Mouse (Mus musculus) CH12.LX (cell line): ENCODE results near the gene L2hgdh. TPM values are rescaled to one million over a fixed set of nuclear protein-coding genes. Genes with fewer than 3 reads are reported as not detected.

Experiments
- DNase-seq: peaks from one replicate; pipeline ENCODE4 v3.0.0-alpha.2; 2013; ENCODE audit errors: extremely low read depth
- H3K27ac ChIP-seq: 2 replicates; pipeline ENCODE4 v1.5.1; 2012; ENCODE audit warnings: low read depth, mild to moderate bottlenecking, control low read depth, moderate library complexity; ENCODE audit not compliant: insufficient read depth
- H3K27me3 ChIP-seq: replicated peaks from 2 replicates; pipeline ENCODE3; 2012; ENCODE audit warnings: inconsistent platforms
- H3K36me3 ChIP-seq, 2 experiments: replicated peaks in 1 of 2; 2 replicates each; pipeline versions ENCODE3 to v1.6.1; 2012; ENCODE audit warnings: inconsistent platforms in 1 of 2, low read length in 1 of 2, mild to moderate bottlenecking in 1 of 2, mixed read lengths in 1 of 2, moderate library complexity in 1 of 2; ENCODE audit not compliant: control insufficient read depth in 1 of 2, insufficient read depth in 1 of 2
- H3K4me1 ChIP-seq, 2 experiments: 2 replicates each; pipeline ENCODE4 v1.6.1; 2012; ENCODE audit warnings: inconsistent platforms in 1 of 2, moderate library complexity in 1 of 2; ENCODE audit not compliant: insufficient read depth in 2 of 2, control insufficient read depth in 1 of 2
- H3K4me2 ChIP-seq: 2 replicates; pipeline ENCODE4 v1.6.1; 2012; ENCODE audit warnings: low read depth, mild to moderate bottlenecking, control low read depth; ENCODE audit not compliant: poor library complexity, insufficient read depth, severe bottlenecking
- H3K4me3 ChIP-seq, 3 experiments: fragments of 150-350 bp in 1 of 3; sonication (generic) in 1 of 3; replicated peaks in 1 of 3; 2 replicates each; pipeline versions ENCODE3 to v1.5.1; 2011 to 2012; ENCODE audit warnings: low read depth in 2 of 3, low read length in 2 of 3, mild to moderate bottlenecking in 2 of 3, moderate library complexity in 2 of 3, control low read depth in 1 of 3, improper control_type of control experiment in 1 of 3, inconsistent platforms in 1 of 3, mixed read lengths in 1 of 3; ENCODE audit not compliant: poor library complexity in 1 of 3
- H3K79me2 ChIP-seq: replicated peaks from 2 replicates; pipeline ENCODE4 v1.6.1; 2012; ENCODE audit warnings: mild to moderate bottlenecking, moderate library complexity; ENCODE audit not compliant: control insufficient read depth, poor library complexity, insufficient read depth, severe bottlenecking; ENCODE audit errors: extremely low read depth
- H3K9ac ChIP-seq: 2 replicates; pipeline ENCODE4 v1.6.1; 2012; ENCODE audit warnings: low read depth, mild to moderate bottlenecking, control low read depth, moderate library complexity; ENCODE audit not compliant: insufficient read depth
- H3K9me3 ChIP-seq: replicated peaks from 2 replicates; pipeline ENCODE3; 2012; ENCODE audit warnings: low read length, inconsistent platforms, mixed read lengths
- BHLHE40 ChIP-seq: IDR thresholded peaks from 2 replicates; pipeline ENCODE4 v1.6.1; 2011; ENCODE audit warnings: mild to moderate bottlenecking, low read depth, low read length, improper control_type of control experiment
- CHD1 ChIP-seq: IDR thresholded peaks from 2 replicates; pipeline ENCODE4 v1.6.1; 2012; ENCODE audit warnings: low read depth, low read length, improper control_type of control experiment, inconsistent platforms
- CTCF ChIP-seq, 2 experiments: IDR thresholded peaks in 1 of 2; conservative IDR thresholded peaks in 1 of 2; 2 replicates each; pipeline ENCODE4 v1.5.1; 2011 to 2012; ENCODE audit warnings: low read depth in 2 of 2, low read length in 2 of 2, improper control_type of control experiment in 1 of 2, inconsistent platforms in 1 of 2, mild to moderate bottlenecking in 1 of 2, moderate library complexity in 1 of 2
- EP300 ChIP-seq: IDR thresholded peaks from 2 replicates; pipeline ENCODE4 v1.6.1; 2011; ENCODE audit warnings: low read length, improper control_type of control experiment
- ETS1 ChIP-seq: conservative IDR thresholded peaks from 2 replicates; pipeline ENCODE4 v1.6.1; 2012; ENCODE audit warnings: low read depth, mild to moderate bottlenecking, inconsistent platforms, low read length, improper control_type of control experiment, moderate library complexity
- IRF4 ChIP-seq: IDR thresholded peaks from 2 replicates; pipeline ENCODE4 v1.6.1; 2014; ENCODE audit warnings: low read depth, mild to moderate bottlenecking, inconsistent platforms, low read length, improper control_type of control experiment
- JUN ChIP-seq: IDR thresholded peaks from 2 replicates; pipeline ENCODE4 v1.6.1; 2011; ENCODE audit warnings: low read depth, mild to moderate bottlenecking, low read length, improper control_type of control experiment, moderate library complexity; ENCODE audit not compliant: insufficient read depth
- JUND ChIP-seq: conservative IDR thresholded peaks from 2 replicates; pipeline ENCODE4 v1.6.1; 2011; ENCODE audit warnings: low read depth, low read length, improper control_type of control experiment
- KAT2A ChIP-seq: IDR thresholded peaks from 2 replicates; pipeline ENCODE4 v1.6.1; 2012; ENCODE audit warnings: low read length, improper control_type of control experiment, inconsistent platforms; ENCODE audit not compliant: insufficient replicate concordance
- MAFK ChIP-seq: IDR thresholded peaks from 2 replicates; pipeline ENCODE4 v1.6.1; 2011; ENCODE audit warnings: low read length, improper control_type of control experiment; ENCODE audit not compliant: insufficient replicate concordance
- MAX ChIP-seq: IDR thresholded peaks from 2 replicates; pipeline ENCODE4 v1.6.1; 2011; ENCODE audit warnings: low read length, improper control_type of control experiment
- MAZ ChIP-seq: IDR thresholded peaks from 2 replicates; pipeline ENCODE4 v1.6.1; 2012; ENCODE audit warnings: low read depth, mild to moderate bottlenecking, inconsistent platforms, low read length, improper control_type of control experiment, moderate library complexity
- MXI1 ChIP-seq: IDR thresholded peaks from 2 replicates; pipeline ENCODE4 v1.6.1; 2011; ENCODE audit warnings: mild to moderate bottlenecking, low read depth, low read length, improper control_type of control experiment
- MYC ChIP-seq: IDR thresholded peaks from 2 replicates; pipeline ENCODE4 v1.6.1; 2011; ENCODE audit warnings: low read depth, mild to moderate bottlenecking, improper control_type of control experiment, low read length
- NELFE ChIP-seq: IDR thresholded peaks from 2 replicates; pipeline ENCODE4 v1.6.1; 2011; ENCODE audit warnings: low read depth, low read length, improper control_type of control experiment
- PAX5 ChIP-seq: IDR thresholded peaks from 2 replicates; pipeline ENCODE4 v1.6.1; 2012; ENCODE audit warnings: low read length, inconsistent platforms, mixed read lengths
- POLR2A ChIP-seq: IDR thresholded peaks from 2 replicates; pipeline ENCODE4 v1.6.1; 2011; ENCODE audit warnings: low read depth, mild to moderate bottlenecking, improper control_type of control experiment, low read length
- POLR2AphosphoS2 ChIP-seq: IDR thresholded peaks from 2 replicates; pipeline ENCODE4 v1.6.1; 2011; ENCODE audit warnings: low read depth, low read length, improper control_type of control experiment
- RAD21 ChIP-seq: IDR thresholded peaks from 2 replicates; pipeline ENCODE4 v1.6.1; 2011; ENCODE audit warnings: low read depth, mild to moderate bottlenecking, low read length, improper control_type of control experiment, moderate library complexity
- RCOR1 ChIP-seq: conservative IDR thresholded peaks from 2 replicates; pipeline ENCODE4 v1.6.1; 2012; ENCODE audit warnings: low read depth, mild to moderate bottlenecking, inconsistent platforms, low read length, improper control_type of control experiment
- SIN3A ChIP-seq: IDR thresholded peaks from 2 replicates; pipeline ENCODE4 v1.6.1; 2012; ENCODE audit warnings: low read length, improper control_type of control experiment, inconsistent platforms
- SMC3 ChIP-seq: IDR thresholded peaks from 2 replicates; pipeline ENCODE4 v1.6.1; 2011; ENCODE audit warnings: low read depth, low read length, improper control_type of control experiment
- TBP ChIP-seq: conservative IDR thresholded peaks from 2 replicates; pipeline ENCODE4 v1.6.1; 2011; ENCODE audit warnings: low read depth, low read length, improper control_type of control experiment
- USF1 ChIP-seq: IDR thresholded peaks from 2 replicates; pipeline ENCODE4 v1.6.1; 2014; ENCODE audit warnings: low read depth, mild to moderate bottlenecking, inconsistent platforms, low read length, improper control_type of control experiment
- USF2 ChIP-seq: conservative IDR thresholded peaks from 2 replicates; pipeline ENCODE4 v1.6.1; 2011; ENCODE audit warnings: low read depth, low read length, improper control_type of control experiment
- ZKSCAN1 ChIP-seq: IDR thresholded peaks from 2 replicates; pipeline ENCODE4 v1.6.1; 2012; ENCODE audit warnings: low read depth, inconsistent platforms, low read length, improper control_type of control experiment, borderline replicate concordance
- ZMIZ1 ChIP-seq: IDR thresholded peaks from 2 replicates; pipeline ENCODE4 v1.6.1; 2012; ENCODE audit warnings: low read depth, mild to moderate bottlenecking, inconsistent platforms, low read length, improper control_type of control experiment
- dilution Hi-C: fragments of 300-500 bp; cut with MboI; formaldehyde crosslinking; loops from 2 replicates; pipeline ENCODE4 v1.14.3; 2020; ENCODE audit warnings: low sequenced_read_pairs; ENCODE audit not compliant: extremely low pct_unique_long_range_greater_than_20kb, extremely low pct_ligation_motif_present
- in situ Hi-C: fragments of 300-500 bp; cut with MboI; formaldehyde crosslinking; loops from 3 replicates; pipeline ENCODE4 v1.14.3; 2019; ENCODE audit warnings: low sequenced_read_pairs, low pct_ligation_motif_present, low pct_unique_long_range_greater_than_20kb, mixed read lengths
- polyA plus RNA-seq: library from polyadenylated mRNA; unstranded; fragments of >175 nt; gene quantifications from 2 replicates; pipeline ENCODE4 v1.2.1, GENCODE M21; 2012; ENCODE audit warnings: low read depth; ENCODE audit not compliant: insufficient read length
- total RNA-seq, 2 experiments: library from RNA; depleted of rRNA; stranded (reverse); fragments of 300-350 nt in 1 of 2; fragments of >200 nt in 1 of 2; gene quantifications; 2 replicates each; pipeline ENCODE4 v1.2.3; 2012 to 2014

Gene L2hgdh
- total and polyA plus RNA-seq, 3 experiments = 12.1 to 24.3 (median 15.4) TPM

DNA sequence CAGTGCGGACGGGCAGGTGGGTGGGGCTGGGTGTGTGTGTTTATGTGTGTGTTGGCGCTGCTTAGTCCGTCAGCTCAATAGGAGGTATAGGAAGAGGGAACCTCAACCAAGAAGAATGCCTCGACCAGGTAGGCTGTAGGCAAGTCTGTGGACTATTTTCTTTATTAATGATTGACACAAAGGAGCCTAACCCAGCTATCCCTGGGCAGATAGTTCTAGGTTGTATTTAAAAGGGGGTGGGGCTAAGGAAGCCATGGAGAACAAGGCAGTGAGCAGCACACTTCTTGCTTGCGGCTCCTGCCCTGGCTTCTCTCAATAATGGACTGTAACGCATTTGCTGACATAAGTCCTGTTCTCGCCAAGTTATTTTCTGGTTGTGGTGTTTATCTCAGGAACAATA, 75.2 kb downstream of the L2hgdh start:
- H3K9ac ChIP-seq = no peak overlapping the region
- peaks cover 8 to 22% of the 10 kb centered on the region in 2 experiments for H3K4me1 ChIP-seq
- in situ Hi-C loops = no loop called here
- H3K27me3 ChIP-seq = no peaks in the 10 kb centered on the region
- no peak for TF ChIP-seq JUND
- no peak for TF ChIP-seq PAX5
- no peak for TF ChIP-seq IRF4
- TF ChIP-seq TBP = no peak
- no peak for TF ChIP-seq MAZ
- no peak for TF ChIP-seq SIN3A
- no peak for TF ChIP-seq POLR2A
- TF ChIP-seq MXI1 = no peak
- TF ChIP-seq RAD21 = no peak
- no peak for TF ChIP-seq ZMIZ1
- TF ChIP-seq MAX = no peak
- no peak for TF ChIP-seq SMC3
- no peak for TF ChIP-seq POLR2AphosphoS2
- no peak for TF ChIP-seq MYC
- no peak for TF ChIP-seq CTCF (conservative IDR thresholded peaks at IDR 0.05 in 1 of 2, IDR thresholded peaks at IDR 0.05 in 1 of 2; ENCODE audit: low read depth in 2 of 2, low read length in 2 of 2)
- TF ChIP-seq BHLHE40 = no peak
- TF ChIP-seq ZKSCAN1 = no peak
- TF ChIP-seq USF1 = no peak
- no peak for TF ChIP-seq RCOR1
- TF ChIP-seq NELFE = no peak
- TF ChIP-seq, all 38 proteins: peak for 0
- peaks cover 9 to 33% of the 10 kb centered on the region in 2 experiments for H3K36me3 ChIP-seq
- H3K79me2 ChIP-seq = no peaks in the 10 kb centered on the region
- H3K4me2 ChIP-seq = no peak overlapping the region
- dilution Hi-C loops = no loop called here
- no peak overlapping the region for H3K4me3 ChIP-seq
- no peak for DNase-seq
- H3K27ac ChIP-seq = no peak overlapping the region
- H3K9me3 ChIP-seq = peaks cover 2% of the 10 kb centered on the region

DNA sequence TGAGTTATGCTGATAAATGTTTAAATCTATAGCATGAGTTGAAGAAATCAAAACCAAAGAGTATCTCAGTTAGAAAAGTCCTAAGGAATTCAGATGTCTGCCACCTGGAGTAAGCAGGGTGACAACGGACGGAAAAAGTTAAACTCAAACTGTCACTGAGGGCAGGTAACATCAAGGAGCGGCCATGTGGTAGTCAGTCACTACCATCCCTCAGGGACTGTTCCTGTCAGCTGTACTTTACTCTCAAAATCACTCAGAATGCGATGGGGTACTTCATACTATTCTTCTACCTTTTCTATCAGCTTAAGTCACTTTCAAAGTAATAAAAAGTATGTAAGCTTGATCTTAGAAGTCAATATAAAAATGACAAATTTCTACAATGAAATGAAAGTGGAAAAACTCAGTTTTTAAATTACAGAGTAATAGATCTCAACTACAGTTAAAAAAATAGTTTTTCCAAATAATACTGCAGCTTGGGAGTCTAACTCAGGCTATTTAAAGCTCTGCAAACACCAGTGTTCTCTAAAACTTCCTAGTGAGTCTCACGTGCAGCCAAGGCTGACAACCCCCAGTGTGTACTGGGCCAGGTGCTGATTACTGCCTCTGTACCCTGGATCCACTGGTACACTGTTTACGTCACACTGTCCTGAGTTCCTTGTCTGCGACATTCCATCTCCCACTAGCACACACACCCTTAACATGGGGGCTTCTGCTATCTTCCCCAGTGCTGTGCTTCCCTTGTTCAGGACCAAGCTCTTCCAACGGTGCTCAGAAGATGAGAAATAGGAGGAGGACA, 78.7 kb downstream of the L2hgdh start:
- Histone ChIP-seq H3K27me3 (no peaks in the 10 kb centered on the region), H3K36me3 (peaks cover 5 to 20% of the 10 kb centered on the region in 2 experiments), H3K4me1 (peaks cover 8 to 26% of the 10 kb centered on the region in 2 experiments), H3K27ac (0 out of 2 replicates have a peak overlapping the region, but pooled peaks have one; percentile 4), H3K4me3 (no peak overlapping the region), H3K9ac (no peak overlapping the region), H3K9me3 (no peaks in the 10 kb centered on the region), H3K4me2 (no peak overlapping the region), H3K79me2 (no peaks in the 10 kb centered on the region)
- in situ Hi-C loops = no loop called here
- dilution Hi-C loops = no loop called here
- no peak for TF ChIP-seq CTCF (conservative IDR thresholded peaks at IDR 0.05 in 1 of 2, IDR thresholded peaks at IDR 0.05 in 1 of 2; ENCODE audit: low read depth in 2 of 2, low read length in 2 of 2)
- peak; percentile 59; the same call in 1 of the 2 replicates for TF ChIP-seq MAX
- TF ChIP-seq ETS1 = peak; percentile 84
- TF ChIP-seq MAZ = no peak
- TF ChIP-seq MXI1 = peak; percentile 94
- no peak for TF ChIP-seq TBP
- TF ChIP-seq JUN = peak; percentile 60
- TF ChIP-seq IRF4 = peak; percentile 87
- 0 out of 2 replicates have a peak, but pooled peaks have one; percentile 45 for TF ChIP-seq CHD1
- TF ChIP-seq EP300 = 0 out of 2 replicates have a peak, but pooled peaks have one; percentile 37
- peak; percentile 44; the same call in 1 of the 2 replicates for TF ChIP-seq BHLHE40
- TF ChIP-seq USF2 = no peak; the same call in 1 of the 2 replicates
- TF ChIP-seq KAT2A = no peak
- peak; percentile 92 for TF ChIP-seq MYC
- TF ChIP-seq JUND = peak; percentile 82
- peak; percentile 68; the same call in 1 of the 2 replicates for TF ChIP-seq SIN3A
- TF ChIP-seq MAFK = no peak
- peak; percentile 35 for DNase-seq
